Mouse (Mus musculus) G1E (cell line): Measurements from ENCODE around the gene Mtus2. TPM values are rescaled to one million over a fixed set of nuclear protein-coding genes. Genes with fewer than 3 reads are reported as not detected.

Source experiments
- ATAC-seq: 2 replicates; pipeline ENCODE4 v1.8.0; 2016; ENCODE audit warnings: mild to moderate bottlenecking; ENCODE audit not compliant: insufficient number of reproducible peaks, poor library complexity, low FRiP score, severe bottlenecking; ENCODE audit errors: extremely low read depth
- DNase-seq: peaks from one replicate; pipeline ENCODE4 v3.0.0; 2012; ENCODE audit warnings: low spot score
- H3K27me3 ChIP-seq: 2 replicates; pipeline ENCODE4 v1.6.1; 2012; ENCODE audit warnings: mild to moderate bottlenecking, low read length, inconsistent platforms; ENCODE audit not compliant: insufficient read depth
- H3K36me3 ChIP-seq: replicated peaks from 2 replicates; pipeline ENCODE3; 2012; ENCODE audit warnings: mild to moderate bottlenecking, inconsistent platforms
- H3K4me1 ChIP-seq: 2 replicates; pipeline ENCODE4 v1.6.1; 2012; ENCODE audit warnings: low read depth, low read length, inconsistent platforms, mixed read lengths; ENCODE audit not compliant: insufficient read depth
- H3K4me3 ChIP-seq: 2 replicates; pipeline ENCODE4 v1.5.1; 2012; ENCODE audit warnings: low read depth, mild to moderate bottlenecking, inconsistent platforms, low read length, moderate library complexity, mixed read lengths
- H3K9me3 ChIP-seq: replicated peaks from 2 replicates; pipeline ENCODE4 v1.6.1; 2012; ENCODE audit warnings: inconsistent platforms
- CTCF ChIP-seq: IDR thresholded peaks from 2 replicates; pipeline ENCODE4 v1.5.1; 2012; ENCODE audit warnings: low read depth, low read length, inconsistent platforms, mixed read lengths
- GATA1 ChIP-seq: IDR thresholded peaks from 2 replicates; pipeline ENCODE4 v1.6.1; 2012; ENCODE audit warnings: borderline replicate concordance, low read length, inconsistent platforms, mixed read lengths
- GATA2 ChIP-seq: IDR thresholded peaks from 2 replicates; pipeline ENCODE4 v1.6.1; 2012; ENCODE audit warnings: low read depth, low read length, inconsistent platforms, borderline replicate concordance
- POLR2AphosphoS5 ChIP-seq: IDR thresholded peaks from 2 replicates; pipeline ENCODE4 v1.6.1; 2012; ENCODE audit warnings: low read depth, low read length, inconsistent platforms; ENCODE audit not compliant: insufficient replicate concordance
- TAL1 ChIP-seq: conservative IDR thresholded peaks from 2 replicates; pipeline ENCODE4 v1.6.1; 2012; ENCODE audit warnings: low read depth, low read length, inconsistent platforms, mixed read lengths
- polyA plus RNA-seq: library from polyadenylated mRNA; stranded (reverse); fragments of >175 nt; gene quantifications from 2 replicates; pipeline ENCODE4 v1.2.3, GENCODE M21; 2012
- total RNA-seq, 2 experiments: library from RNA; stranded (forward) in 1 of 2; stranded (reverse) in 1 of 2; fragments of 200-1000 nt in 1 of 2; fragments of >200 nt in 1 of 2; fragmentation: Nextera tagmentation in 1 of 2; gene quantifications; 2 replicates each; pipeline ENCODE4 v1.2.3; 2014 to 2017

Mtus2 gene
- total RNA-seq (2014; fragmentation: Nextera tagmentation), result not detected in 2 replicates
- total RNA-seq (2017), result 0.12 and 1.1 TPM in 2 replicates
- not detected in 2 replicates for polyA plus RNA-seq

- H3K4me1 ChIP-seq, result no peaks in the 10 kb centered on the region
- no peaks in the 10 kb centered on the region for H3K36me3 ChIP-seq
- no peaks in the 10 kb centered on the region for H3K27me3 ChIP-seq
- ATAC-seq (no peak), DNase-seq (no peak)
- no peak for TF ChIP-seq POLR2AphosphoS5
- TF ChIP-seq CTCF, result no peak
- TF ChIP-seq GATA2, result no peak
- TF ChIP-seq TAL1, result no peak
- H3K4me3 ChIP-seq, result no peak within 1 kb of the TSS; the same call in 1 of the 2 replicates
- peaks cover 23% of the 10 kb centered on the region for H3K9me3 ChIP-seq
Measured at GRCm38 (mm10) chr5:147956821-147957564, at the start of gene Mtus2. Mtus2 (plus strand) TSS chr5:147957320.

GRCm38 (mm10) chr5:147907851-147908250 is 49.3 kb upstream of the Mtus2 start:
- Histone ChIP-seq H3K27me3 (0 out of 2 replicates have a peak, but pooled peaks cover 2% of the 10 kb centered on the region), H3K9me3 (peaks cover 15% of the 10 kb centered on the region), H3K4me1 (peaks cover 8% of the 10 kb centered on the region), H3K4me3 (no peak overlapping the region), H3K36me3 (no peaks in the 10 kb centered on the region)
- TF ChIP-seq TAL1 (no peak), CTCF (no peak), GATA2 (no peak), POLR2AphosphoS5 (no peak), GATA1 (no peak)
- ATAC-seq, result no peak
- DNase-seq, result no peak

- DNase-seq (no peak), ATAC-seq (no peak)
- Histone ChIP-seq H3K36me3 (no peaks in the 10 kb centered on the region), H3K4me3 (no peak overlapping the region), H3K4me1 (peaks cover 20% of the 10 kb centered on the region), H3K9me3 (peaks cover 10% of the 10 kb centered on the region), H3K27me3 (0 out of 2 replicates have a peak, but pooled peaks cover 5% of the 10 kb centered on the region)
- TF ChIP-seq GATA2, result no peak
- no peak for TF ChIP-seq POLR2AphosphoS5
- TF ChIP-seq GATA1, result no peak
- TF ChIP-seq CTCF, result no peak
- TF ChIP-seq TAL1, result no peak
Measured at GRCm38 (mm10) chr5:147910807-147911509, 46.2 kb upstream of the Mtus2 start.

- ATAC-seq (no peak), DNase-seq (no peak)
- Histone ChIP-seq H3K4me1 (peaks cover 20% of the 10 kb centered on the region), H3K9me3 (peaks cover 4% of the 10 kb centered on the region; the same call in 1 of the 2 replicates), H3K27me3 (0 out of 2 replicates have a peak, but pooled peaks cover 5% of the 10 kb centered on the region), H3K4me3 (no peak overlapping the region), H3K36me3 (no peaks in the 10 kb centered on the region)
- TF ChIP-seq CTCF (no peak), GATA2 (no peak), POLR2AphosphoS5 (no peak), GATA1 (no peak), TAL1 (no peak)
Measured at GRCm38 (mm10) chr5:147911744-147912143, 45.4 kb upstream of the Mtus2 start.

- no peak for TF ChIP-seq GATA2
- TF ChIP-seq GATA1, result no peak
- no peak for TF ChIP-seq CTCF
- no peak for TF ChIP-seq TAL1
- no peak for TF ChIP-seq POLR2AphosphoS5
- DNase-seq (no peak), ATAC-seq (no peak)
- Histone ChIP-seq H3K36me3 (no peaks in the 10 kb centered on the region), H3K4me3 (no peak overlapping the region; the same call in 1 of the 2 replicates), H3K9me3 (peaks cover 2% of the 10 kb centered on the region; the same call in 1 of the 2 replicates), H3K27me3 (0 out of 2 replicates have a peak, but pooled peaks cover 5% of the 10 kb centered on the region), H3K4me1 (peaks cover 20% of the 10 kb centered on the region)
Measured at GRCm38 (mm10) chr5:147913241-147913842, 43.8 kb upstream of the Mtus2 start.
